Mouse (Mus musculus): ENCODE results near the gene Actl6b. TPM values are rescaled to one million over a fixed set of nuclear protein-coding genes. Genes with fewer than 3 reads are reported as not detected.

Gene Actl6b
- polyA plus RNA-seq, 1 experiment, result 0.16 TPM

- H3K4me1 ChIP-seq (ENCODE audit: control insufficient read depth, insufficient read depth, low read length), result no peaks in the 10 kb centered on the region
- no peak overlapping the region for H3K4me3 ChIP-seq (ENCODE audit: insufficient read depth, low read depth, low read length)
- TF ChIP-seq CTCF (conservative IDR thresholded peaks at IDR 0.05; ENCODE audit: insufficient read depth, insufficient read length, low read depth, low read length) (no peak), POLR2A (IDR thresholded peaks at IDR 0.05; ENCODE audit: low read depth, low read length) (no peak)
- H3K27me3 ChIP-seq (replicated peaks; ENCODE audit: control insufficient read depth, insufficient read depth, low read length), result no peaks in the 10 kb centered on the region
- WGBS, result 71% methylated on average over 5 of the region's 5 CpGs
- no peak overlapping the region for H3K27ac ChIP-seq (ENCODE audit: insufficient read depth, low read depth, low read length)
- DNase-seq, result no peak
- no peaks in the 10 kb centered on the region for H3K36me3 ChIP-seq (ENCODE audit: control insufficient read depth, insufficient read depth, low read length)
These were observed 11.4 kb upstream of the Actl6b start for GRCm38 (mm10) chr5:137541768-137542540.

GRCm38 (mm10) chr5:137544926-137545325 is 8.4 kb upstream of the Actl6b start:
- H3K27ac ChIP-seq (ENCODE audit: insufficient read depth, low read depth, low read length), result no peak overlapping the region
- H3K4me3 ChIP-seq (ENCODE audit: insufficient read depth, low read depth, low read length), result no peak overlapping the region
- H3K36me3 ChIP-seq (ENCODE audit: control insufficient read depth, insufficient read depth, low read length), result no peaks in the 10 kb centered on the region
- TF ChIP-seq POLR2A (IDR thresholded peaks at IDR 0.05; ENCODE audit: low read depth, low read length), result no peak
- 65% methylated on average over 6 of the region's 6 CpGs for WGBS
- H3K27me3 ChIP-seq (replicated peaks; ENCODE audit: control insufficient read depth, insufficient read depth, low read length), result no peaks in the 10 kb centered on the region
- no peak for DNase-seq
- no peaks in the 10 kb centered on the region for H3K4me1 ChIP-seq (ENCODE audit: control insufficient read depth, insufficient read depth, low read length)

- peak; percentile 62 for DNase-seq
- no peaks in the 10 kb centered on the region for H3K4me1 ChIP-seq (ENCODE audit: control insufficient read depth, insufficient read depth, low read length)
- TF ChIP-seq POLR2A (IDR thresholded peaks at IDR 0.05; ENCODE audit: low read depth, low read length), result no peak
- TF ChIP-seq CTCF (conservative IDR thresholded peaks at IDR 0.05; ENCODE audit: insufficient read depth, insufficient read length, low read depth, low read length), result no peak
- 63% methylated on average over 4 of the region's 4 CpGs for WGBS
- no peak overlapping the region for H3K27ac ChIP-seq (ENCODE audit: insufficient read depth, low read depth, low read length)
- H3K36me3 ChIP-seq (ENCODE audit: control insufficient read depth, insufficient read depth, low read length), result no peaks in the 10 kb centered on the region
- H3K27me3 ChIP-seq (replicated peaks; ENCODE audit: control insufficient read depth, insufficient read depth, low read length), result no peaks in the 10 kb centered on the region
- H3K4me3 ChIP-seq (ENCODE audit: insufficient read depth, low read depth, low read length), result no peak overlapping the region
These were observed 7.7 kb upstream of the Actl6b start for GRCm38 (mm10) chr5:137545596-137545995.

- Histone ChIP-seq H3K4me3 (ENCODE audit: insufficient read depth, low read depth, low read length) (no peak overlapping the region), H3K36me3 (ENCODE audit: control insufficient read depth, insufficient read depth, low read length) (no peaks in the 10 kb centered on the region), H3K27ac (ENCODE audit: insufficient read depth, low read depth, low read length) (no peak overlapping the region), H3K27me3 (replicated peaks; ENCODE audit: control insufficient read depth, insufficient read depth, low read length) (no peaks in the 10 kb centered on the region), H3K4me1 (ENCODE audit: control insufficient read depth, insufficient read depth, low read length) (no peaks in the 10 kb centered on the region)
- DNase-seq, result no peak
- TF ChIP-seq POLR2A (IDR thresholded peaks at IDR 0.05; ENCODE audit: low read depth, low read length) (no peak), CTCF (conservative IDR thresholded peaks at IDR 0.05; ENCODE audit: insufficient read depth, insufficient read length, low read depth, low read length) (no peak)
- 89% methylated on average over 2 of the region's 2 CpGs for WGBS
These were observed 3.5 kb upstream of the Actl6b start for GRCm38 (mm10) chr5:137549840-137550239.

- WGBS, result 79% methylated on average over 5 of the region's 5 CpGs
- Histone ChIP-seq H3K27me3 (replicated peaks; ENCODE audit: control insufficient read depth, insufficient read depth, low read length) (no peaks in the 10 kb centered on the region), H3K4me3 (ENCODE audit: insufficient read depth, low read depth, low read length) (no peak overlapping the region), H3K27ac (ENCODE audit: insufficient read depth, low read depth, low read length) (no peak overlapping the region), H3K36me3 (ENCODE audit: control insufficient read depth, insufficient read depth, low read length) (no peaks in the 10 kb centered on the region), H3K4me1 (ENCODE audit: control insufficient read depth, insufficient read depth, low read length) (no peaks in the 10 kb centered on the region)
- TF ChIP-seq POLR2A (IDR thresholded peaks at IDR 0.05; ENCODE audit: low read depth, low read length) (no peak), CTCF (conservative IDR thresholded peaks at IDR 0.05; ENCODE audit: insufficient read depth, insufficient read length, low read depth, low read length) (peak; percentile 20; the same call in 1 of the 2 replicates)
- DNase-seq, result no peak
These were observed 2.2 kb upstream of the Actl6b start for GRCm38 (mm10) chr5:137551119-137551518.

- DNase-seq, result no peak
- Histone ChIP-seq H3K27me3 (replicated peaks; ENCODE audit: control insufficient read depth, insufficient read depth, low read length) (no peaks in the 10 kb centered on the region), H3K4me3 (ENCODE audit: insufficient read depth, low read depth, low read length) (no peak overlapping the region), H3K4me1 (ENCODE audit: control insufficient read depth, insufficient read depth, low read length) (no peaks in the 10 kb centered on the region), H3K27ac (ENCODE audit: insufficient read depth, low read depth, low read length) (no peak overlapping the region), H3K36me3 (ENCODE audit: control insufficient read depth, insufficient read depth, low read length) (no peaks in the 10 kb centered on the region)
- 38% methylated on average over 6 of the region's 6 CpGs for whole genome bisulfite sequencing
- TF ChIP-seq POLR2A (IDR thresholded peaks at IDR 0.05; ENCODE audit: low read depth, low read length) (no peak), CTCF (conservative IDR thresholded peaks at IDR 0.05; ENCODE audit: insufficient read depth, insufficient read length, low read depth, low read length) (no peak)
These were observed 317 bp upstream of the Actl6b start for GRCm38 (mm10) chr5:137553000-137553399.

GRCm38 (mm10) chr5:137553898-137554297 is 581 bp downstream of the Actl6b start:
- DNase-seq, result no peak
- Histone ChIP-seq H3K27me3 (replicated peaks; ENCODE audit: control insufficient read depth, insufficient read depth, low read length) (no peaks in the 10 kb centered on the region), H3K27ac (ENCODE audit: insufficient read depth, low read depth, low read length) (no peak overlapping the region), H3K4me1 (ENCODE audit: control insufficient read depth, insufficient read depth, low read length) (no peaks in the 10 kb centered on the region), H3K4me3 (ENCODE audit: insufficient read depth, low read depth, low read length) (no peak overlapping the region), H3K36me3 (ENCODE audit: control insufficient read depth, insufficient read depth, low read length) (no peaks in the 10 kb centered on the region)
- WGBS, result 49% methylated on average over 11 of the region's 11 CpGs
- no peak for TF ChIP-seq POLR2A (IDR thresholded peaks at IDR 0.05; ENCODE audit: low read depth, low read length)
- TF ChIP-seq CTCF (conservative IDR thresholded peaks at IDR 0.05; ENCODE audit: insufficient read depth, insufficient read length, low read depth, low read length), result no peak
